Mouse (Mus musculus) liver, adult 2 months (tissue): Measurements from ENCODE around the gene Setd6. TPM values are rescaled to one million over a fixed set of nuclear protein-coding genes. Genes with fewer than 3 reads are reported as not detected.

Experiments
- DNase-seq: peaks from one replicate; pipeline ENCODE4 v3.0.0-alpha.2; 2011; ENCODE audit warnings: low read depth, low spot score; ENCODE audit errors: extremely low read depth
- H3K27ac ChIP-seq: fragments of 200-500 bp; replicated peaks from 2 replicates; pipeline ENCODE4 v1.5.1; 2012; ENCODE audit warnings: low read depth, mild to moderate bottlenecking, control low read depth, inconsistent platforms, low read length; ENCODE audit not compliant: insufficient read depth
- H3K27me3 ChIP-seq: fragments of 200-500 bp; 2 replicates; pipeline ENCODE4 v1.6.1; 2012; ENCODE audit warnings: mild to moderate bottlenecking, moderate library complexity, low read length, inconsistent platforms; ENCODE audit not compliant: control insufficient read depth, insufficient read depth
- H3K36me3 ChIP-seq: fragments of 200-500 bp; 2 replicates; pipeline ENCODE4 v1.6.1; 2012; ENCODE audit warnings: low read length, inconsistent platforms; ENCODE audit not compliant: control insufficient read depth, insufficient read depth
- H3K4me1 ChIP-seq: fragments of 200-500 bp; 2 replicates; pipeline ENCODE4 v1.6.1; 2011; ENCODE audit warnings: low read length; ENCODE audit not compliant: control insufficient read depth, insufficient read depth
- H3K4me3 ChIP-seq: fragments of 200-500 bp; 2 replicates; pipeline ENCODE4 v1.5.1; 2011; ENCODE audit warnings: low read depth, mild to moderate bottlenecking, control low read depth, low read length, moderate library complexity; ENCODE audit not compliant: insufficient read depth
- H3K79me2 ChIP-seq: fragments of 200-500 bp; 2 replicates; pipeline ENCODE4 v1.6.1; 2012; ENCODE audit warnings: inconsistent platforms, mild to moderate bottlenecking, low read length, moderate library complexity; ENCODE audit not compliant: control insufficient read depth, insufficient read depth
- H3K9ac ChIP-seq: fragments of 200-500 bp; 2 replicates; pipeline ENCODE4 v1.6.1; 2012; ENCODE audit warnings: low read depth, mild to moderate bottlenecking, control low read depth, inconsistent platforms, low read length
- CTCF ChIP-seq: fragments of 200-500 bp; IDR thresholded peaks from 2 replicates; pipeline ENCODE4 v1.5.1; 2011; ENCODE audit warnings: low read depth, low read length, control low read depth
- POLR2A ChIP-seq: fragments of 200-500 bp; IDR thresholded peaks from 2 replicates; pipeline ENCODE4 v1.6.1; 2011; ENCODE audit warnings: low read length, control low read depth; ENCODE audit not compliant: insufficient read depth; ENCODE audit errors: extremely low read depth
- WGBS: fragments of 180-500 bp; shearing (Covaris S2); methylation state at CpG from one replicate; pipeline ENCODE4 v1.1.7; 2018; 5-methylcytosine and 5-hydroxymethylcytosine counted together
- polyA plus RNA-seq: library from polyadenylated mRNA; depleted of rRNA; stranded (reverse); fragments of >200 nt; gene quantifications from 2 replicates; pipeline ENCODE4 v1.2.3, GENCODE M21; 2012; rRNA removed
- total RNA-seq: library from RNA; depleted of rRNA; stranded (reverse); fragments of >200 nt; gene quantifications from 2 replicates; pipeline ENCODE4 v1.2.3, GENCODE M21; 2014; rRNA removed

Setd6 gene
- total RNA-seq (15.4 and 20.9 TPM in 2 replicates), polyA plus RNA-seq (8.8 and 13.0 TPM in 2 replicates)

DNA sequence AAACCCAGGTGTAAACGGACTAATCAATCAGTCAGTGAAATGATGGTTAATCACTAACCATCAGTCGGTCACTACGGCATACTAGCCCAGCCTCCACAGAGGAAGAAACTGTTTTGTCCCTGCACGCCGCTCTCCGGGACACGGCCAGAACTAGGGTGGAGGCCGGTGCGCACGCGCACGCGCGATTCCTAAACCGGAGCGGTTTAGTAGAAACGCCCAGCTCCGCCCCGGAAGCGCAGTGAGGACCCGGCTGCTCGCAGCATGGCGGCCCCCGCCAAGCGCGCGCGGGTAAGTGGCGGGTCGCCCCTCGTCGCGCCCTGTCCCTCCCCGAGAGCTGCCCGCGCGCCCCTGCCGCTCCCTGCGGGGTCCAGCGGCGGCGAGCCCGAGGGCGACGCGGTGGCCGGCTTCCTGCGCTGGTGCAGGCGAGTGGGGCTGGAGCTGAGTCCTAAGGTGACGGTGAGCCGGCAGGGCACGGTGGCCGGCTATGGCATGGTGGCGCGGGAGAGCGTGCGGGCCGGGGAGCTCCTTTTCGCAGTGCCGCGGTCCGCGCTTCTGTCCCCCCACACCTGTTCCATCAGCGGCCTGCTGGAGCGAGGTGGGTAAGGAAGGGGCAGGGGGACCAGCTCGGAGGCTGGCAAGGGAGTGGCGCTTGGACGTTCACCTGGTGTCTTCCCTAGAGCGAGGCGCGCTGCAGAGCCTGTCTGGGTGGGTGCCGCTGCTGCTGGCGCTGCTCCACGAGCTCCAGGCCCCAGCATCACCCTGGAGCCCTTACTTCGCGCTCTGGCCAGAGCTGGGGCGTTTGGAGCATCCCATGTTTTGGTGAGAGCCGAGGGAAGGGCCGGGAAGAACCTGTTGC is at the start of gene Setd6:
TSS of gene Setd6 (plus strand) at position 206 of the 856 bp plus-strand sequence.
- Histone ChIP-seq H3K4me3 (peak within 1 kb of the TSS; percentile 97), H3K9ac (peak within 1 kb of the TSS; percentile 96), H3K27ac (peak within 1 kb of the TSS; percentile 54), H3K27me3 (no peaks in the 10 kb centered on the region), H3K4me1 (peaks cover 10% of the 10 kb centered on the region), H3K36me3 (peaks cover 17% of the 10 kb centered on the region), H3K79me2 (no peaks in the 10 kb centered on the region)
- DNase-seq = peak; percentile 91
- WGBS = 1% methylated on average over 79 of the region's 79 CpGs
- TF ChIP-seq POLR2A = peak; percentile 32; the same call in 1 of the 2 replicates
- TF ChIP-seq CTCF = no peak

DNA sequence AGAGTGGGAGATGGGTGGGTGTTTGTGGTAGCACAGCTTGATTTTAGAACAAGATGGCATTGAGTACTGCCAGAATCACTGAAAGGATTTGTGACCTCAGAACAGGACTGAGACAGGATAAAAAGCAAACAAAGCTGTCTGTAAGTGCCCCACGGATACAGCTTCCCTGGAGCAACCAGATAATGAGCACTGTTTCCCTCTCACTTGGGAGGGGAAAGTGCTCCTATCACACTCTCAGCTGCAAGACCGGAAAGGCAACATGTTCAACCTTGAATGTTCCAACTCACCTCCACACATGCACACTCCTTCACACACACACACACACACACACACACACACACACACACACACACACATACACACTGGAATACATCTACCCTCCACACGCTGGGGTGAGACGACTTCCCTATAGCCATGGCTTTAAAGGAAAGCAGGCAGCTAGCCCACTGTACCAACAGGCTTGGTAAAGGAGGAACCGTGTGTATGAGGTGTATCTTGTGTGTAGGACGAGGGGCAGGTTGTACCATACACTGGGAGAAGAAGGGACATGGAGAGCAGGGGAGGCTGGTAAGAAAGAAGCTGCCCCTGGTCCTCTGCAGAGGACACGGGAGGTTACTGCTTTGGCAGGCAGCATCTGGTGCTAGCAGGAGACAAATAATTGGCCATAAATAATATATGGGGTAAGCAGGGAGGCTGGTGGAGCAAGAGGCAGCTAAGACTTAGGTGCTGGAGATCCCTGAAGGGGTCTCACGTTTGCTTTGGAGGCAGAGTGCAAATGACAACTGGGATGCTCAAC is 47.3 kb upstream of the Setd6 start:
- Histone ChIP-seq H3K36me3 (no peaks in the 10 kb centered on the region), H3K79me2 (no peaks in the 10 kb centered on the region), H3K27me3 (no peaks in the 10 kb centered on the region), H3K9ac (no peak overlapping the region), H3K4me3 (no peak overlapping the region), H3K27ac (no peak overlapping the region), H3K4me1 (no peaks in the 10 kb centered on the region)
- WGBS = 50% methylated on average over 8 of the region's 8 CpGs
- DNase-seq = no peak
- TF ChIP-seq POLR2A (no peak), CTCF (no peak)

DNA sequence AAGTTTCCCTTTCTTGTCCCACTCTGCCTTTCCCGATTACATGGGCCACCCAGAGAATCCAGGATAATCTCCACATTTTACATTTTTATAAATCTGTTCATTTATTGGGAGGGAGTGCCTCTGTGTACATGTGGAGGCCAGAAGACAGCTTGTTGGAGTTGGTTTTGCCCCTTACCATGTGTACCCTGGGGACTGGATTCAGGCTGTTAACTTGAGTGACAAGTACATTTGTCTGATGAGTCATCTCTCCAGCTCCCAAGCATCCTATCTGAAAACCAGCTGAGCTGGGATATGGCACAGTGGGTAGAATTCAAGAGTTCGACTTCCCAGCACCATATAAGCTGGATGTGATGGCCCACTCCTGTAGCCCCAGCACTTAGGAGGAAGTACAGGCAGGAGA is 45.7 kb upstream of the Setd6 start:
- peaks cover 3% of the 10 kb centered on the region; the same call in 1 of the 2 replicates for H3K27me3 ChIP-seq
- no peak for DNase-seq
- 83% methylated on average over 2 of the region's 2 CpGs for WGBS
- no peaks in the 10 kb centered on the region for H3K79me2 ChIP-seq
- H3K4me3 ChIP-seq = no peak overlapping the region
- H3K27ac ChIP-seq = no peak overlapping the region
- H3K9ac ChIP-seq = no peak overlapping the region
- no peak for TF ChIP-seq POLR2A
- no peak for TF ChIP-seq CTCF
- H3K36me3 ChIP-seq = no peaks in the 10 kb centered on the region
- H3K4me1 ChIP-seq = no peaks in the 10 kb centered on the region

GRCm38 (mm10) chr8:95671861-95672260 is 43.8 kb upstream of the Setd6 start:
- no peaks in the 10 kb centered on the region for H3K36me3 ChIP-seq
- TF ChIP-seq POLR2A = no peak
- TF ChIP-seq CTCF = no peak
- H3K4me1 ChIP-seq = no peaks in the 10 kb centered on the region
- H3K27ac ChIP-seq = no peak overlapping the region
- no peak overlapping the region for H3K4me3 ChIP-seq
- WGBS = 81% methylated on average over 6 of the region's 6 CpGs
- no peak overlapping the region for H3K9ac ChIP-seq
- H3K79me2 ChIP-seq = no peaks in the 10 kb centered on the region
- DNase-seq = no peak
- H3K27me3 ChIP-seq = peaks cover 6% of the 10 kb centered on the region; the same call in 1 of the 2 replicates

- TF ChIP-seq CTCF = no peak
- no peak for TF ChIP-seq POLR2A
- H3K4me3 ChIP-seq = no peak overlapping the region
- H3K4me1 ChIP-seq = no peaks in the 10 kb centered on the region
- no peak overlapping the region for H3K27ac ChIP-seq
- no peaks in the 10 kb centered on the region for H3K79me2 ChIP-seq
- peaks cover 12% of the 10 kb centered on the region for H3K27me3 ChIP-seq
- 67% methylated on average over 5 of the region's 5 CpGs for WGBS
- no peak for DNase-seq
- no peaks in the 10 kb centered on the region for H3K36me3 ChIP-seq
- H3K9ac ChIP-seq = no peak overlapping the region
Observed at GRCm38 (mm10) chr8:95672811-95673210, 42.9 kb upstream of the Setd6 start.
